Mouse (Mus musculus) midbrain, embryonic 10.5 days (tissue): Measurements from ENCODE around the gene Asb12. TPM values are rescaled to one million over a fixed set of nuclear protein-coding genes. Genes with fewer than 3 reads are reported as not detected.
A peak's percentile ranks its signal among the peaks of the same experiment; 100 is the strongest.
"Not testable (repeated sequence)": the region's sequence is repeated elsewhere in the genome, so short reads cannot be mapped to it uniquely, and the experiment has no call there.

Source experiments
- DNase-seq: peaks from one replicate; pipeline ENCODE4 v3.0.0-alpha.2; 2017; ENCODE audit warnings: low spot score
- H3K27ac ChIP-seq: fragments of 300-500 bp; sonication (generic); replicated peaks from 2 replicates; pipeline ENCODE4 v1.5.1; 2016; ENCODE audit warnings: mild to moderate bottlenecking
- H3K27me3 ChIP-seq: fragments of 300-500 bp; sonication (generic); 2 replicates; pipeline ENCODE4 v1.6.1; 2016; ENCODE audit warnings: low read depth, mild to moderate bottlenecking; ENCODE audit not compliant: poor library complexity, severe bottlenecking
- H3K36me3 ChIP-seq: fragments of 300-500 bp; sonication (generic); 2 replicates; pipeline ENCODE4 v1.6.1; 2016; ENCODE audit warnings: mild to moderate bottlenecking, moderate library complexity
- H3K4me1 ChIP-seq: fragments of 300-500 bp; sonication (generic); 2 replicates; pipeline ENCODE4 v1.6.1; 2016
- H3K4me3 ChIP-seq: fragments of 300-500 bp; sonication (generic); 2 replicates; pipeline ENCODE4 v1.5.1; 2016; ENCODE audit warnings: mild to moderate bottlenecking, moderate library complexity
- H3K9me3 ChIP-seq: fragments of 300-500 bp; sonication (generic); replicated peaks from 2 replicates; pipeline ENCODE4 v1.6.1; 2016; ENCODE audit warnings: mild to moderate bottlenecking
- WGBS: fragments of 180-500 bp; shearing (Covaris S2); methylation state at CpG from one replicate; pipeline ENCODE4 v1.1.7; 2016; 5-methylcytosine and 5-hydroxymethylcytosine counted together
- polyA plus RNA-seq: library from polyadenylated mRNA; unstranded; fragments of >200 nt; fragmentation: Nextera tagmentation; extraction: Ambion mirVana; gene quantifications from 2 replicates; pipeline ENCODE4 v1.2.1, GENCODE M21; 2016

Asb12 gene
- not detected in 2 replicates for polyA plus RNA-seq

GRCm38 (mm10) chrX:95557887-95558286 is at the start of gene Asb12, which contains the start of gene Pfn5:
Gene Asb12 (minus strand): TSS chrX:95557987.
Gene Pfn5 (plus strand): TSS chrX:95558104.
- H3K9me3 ChIP-seq, result no peaks in the 10 kb centered on the region
- WGBS, result 75% methylated on average over 2 of the region's 2 CpGs
- no peak within 1 kb of the TSS for H3K4me3 ChIP-seq
- DNase-seq, result no peak
- no peaks in the 10 kb centered on the region for H3K4me1 ChIP-seq
- no peaks in the 10 kb centered on the region for H3K36me3 ChIP-seq
- H3K27ac ChIP-seq, result no peak within 1 kb of the TSS
- no peaks in the 10 kb centered on the region for H3K27me3 ChIP-seq

GRCm38 (mm10) chrX:95600609-95601008 is 42.8 kb upstream of the Asb12 start:
- 82% methylated on average over 5 of the region's 5 CpGs for WGBS
- no peaks in the 10 kb centered on the region for H3K27me3 ChIP-seq

GRCm38 (mm10) chrX:95554321-95554720 is 3.5 kb downstream of the Asb12 start:
- 78% methylated on average over 4 of the region's 4 CpGs for WGBS
- Histone ChIP-seq H3K36me3 (no peaks in the 10 kb centered on the region), H3K9me3 (no peaks in the 10 kb centered on the region), H3K27ac (no peak overlapping the region), H3K27me3 (no peaks in the 10 kb centered on the region), H3K4me3 (no peak overlapping the region), H3K4me1 (no peaks in the 10 kb centered on the region)
- DNase-seq, result no peak

More at GRCm38 (mm10) chrX:95600609-95601008, 42.8 kb upstream of the Asb12 start:
- H3K27ac ChIP-seq, result no peak overlapping the region
- H3K4me1 ChIP-seq, result no peaks in the 10 kb centered on the region
- no peaks in the 10 kb centered on the region for H3K36me3 ChIP-seq
- no peak for DNase-seq
- H3K4me3 ChIP-seq, result no peak overlapping the region
- H3K9me3 ChIP-seq, result no peaks in the 10 kb centered on the region

- DNase-seq, H3K9me3 ChIP-seq, H3K27ac ChIP-seq, H3K4me3 ChIP-seq, H3K36me3 ChIP-seq, H3K27me3 ChIP-seq, H3K4me1 ChIP-seq: not testable (repeated sequence)
- 94% methylated on average over 2 of the region's 2 CpGs for WGBS
Measured at GRCm38 (mm10) chrX:95535493-95535892, 22.3 kb downstream of the Asb12 start.

GRCm38 (mm10) chrX:95525166-95525565 is 32.6 kb downstream of the Asb12 start:
- Histone ChIP-seq H3K9me3 (no peaks in the 10 kb centered on the region), H3K4me3 (no peak overlapping the region), H3K27me3 (peaks cover 5% of the 10 kb centered on the region), H3K4me1 (no peaks in the 10 kb centered on the region), H3K27ac (no peak overlapping the region), H3K36me3 (no peaks in the 10 kb centered on the region)
- 89% methylated on average over 2 of the region's 2 CpGs for WGBS
- no peak for DNase-seq

- H3K4me1 ChIP-seq, result no peaks in the 10 kb centered on the region
- peaks cover 5% of the 10 kb centered on the region for H3K27me3 ChIP-seq
- H3K4me3 ChIP-seq, result no peak overlapping the region
- H3K36me3 ChIP-seq, result no peaks in the 10 kb centered on the region
- H3K9me3 ChIP-seq, result no peaks in the 10 kb centered on the region
- H3K27ac ChIP-seq, result no peak overlapping the region
- no peak for DNase-seq
Measured at GRCm38 (mm10) chrX:95523883-95524282, 33.9 kb downstream of the Asb12 start.

- 65% methylated on average over 3 of the region's 3 CpGs for WGBS
- Histone ChIP-seq H3K36me3 (no peaks in the 10 kb centered on the region), H3K27me3 (no peaks in the 10 kb centered on the region), H3K4me1 (no peaks in the 10 kb centered on the region), H3K9me3 (no peaks in the 10 kb centered on the region), H3K27ac (no peak overlapping the region), H3K4me3 (no peak overlapping the region)
- DNase-seq, result no peak
Measured at GRCm38 (mm10) chrX:95457166-95457565, 100.6 kb downstream of the Asb12 start.

GRCm38 (mm10) chrX:95445866-95446265 is 111.9 kb downstream of the Asb12 start:
- no peak overlapping the region for H3K4me3 ChIP-seq
- 72% methylated on average over 2 of the region's 2 CpGs for WGBS
- no peak for DNase-seq
- H3K27me3 ChIP-seq, result no peaks in the 10 kb centered on the region
- H3K36me3 ChIP-seq, result no peaks in the 10 kb centered on the region
- H3K4me1 ChIP-seq, result peaks cover 26% of the 10 kb centered on the region
- no peak overlapping the region for H3K27ac ChIP-seq
- H3K9me3 ChIP-seq, result no peaks in the 10 kb centered on the region

- Histone ChIP-seq H3K4me1 (peaks cover 26% of the 10 kb centered on the region), H3K4me3 (peak overlapping the region; percentile 63), H3K27ac (peak overlapping the region; percentile 88), H3K9me3 (no peaks in the 10 kb centered on the region), H3K27me3 (no peaks in the 10 kb centered on the region), H3K36me3 (no peaks in the 10 kb centered on the region)
- 40% methylated on average over 3 of the region's 3 CpGs for WGBS
- no peak for DNase-seq
Measured at GRCm38 (mm10) chrX:95445141-95445540, 112.6 kb downstream of the Asb12 start.

- Histone ChIP-seq H3K27me3 (no peaks in the 10 kb centered on the region), H3K9me3 (no peaks in the 10 kb centered on the region), H3K4me1 (peaks cover 26% of the 10 kb centered on the region), H3K4me3 (peak within 1 kb of the TSS; percentile 63), H3K36me3 (no peaks in the 10 kb centered on the region), H3K27ac (peak within 1 kb of the TSS; percentile 88)
- 18% methylated on average over 19 of the region's 19 CpGs for WGBS
- DNase-seq, result peak; percentile 83
Measured at GRCm38 (mm10) chrX:95444776-95445111, 113.0 kb downstream of the Asb12 start, which contains the start of gene Amer1. Gene Amer1 (minus strand): TSS chrX:95444872.

- WGBS, result 20% methylated on average over 42 of the region's 42 CpGs
Measured at GRCm38 (mm10) chrX:95443898-95444775, 113.7 kb downstream of the Asb12 start.

GRCm38 (mm10) chrX:95443390-95443789 is 114.4 kb downstream of the Asb12 start:
- H3K9me3 ChIP-seq, result no peaks in the 10 kb centered on the region
- DNase-seq, result peak; percentile 28
- peak overlapping the region; percentile 88 for H3K27ac ChIP-seq
- H3K4me3 ChIP-seq, result peak overlapping the region; percentile 63
- peaks cover 26% of the 10 kb centered on the region for H3K4me1 ChIP-seq
- H3K36me3 ChIP-seq, result peaks cover 4% of the 10 kb centered on the region; the same call in 1 of the 2 replicates
- 35% methylated on average over 12 of the region's 12 CpGs for WGBS
- H3K27me3 ChIP-seq, result no peaks in the 10 kb centered on the region

More at GRCm38 (mm10) chrX:95443898-95444775, 113.7 kb downstream of the Asb12 start:
- peak overlapping the region; percentile 63 for H3K4me3 ChIP-seq
- H3K36me3 ChIP-seq, result 0 out of 2 replicates have a peak, but pooled peaks cover 3% of the 10 kb centered on the region
- DNase-seq, result peak; percentile 61
- peaks cover 26% of the 10 kb centered on the region for H3K4me1 ChIP-seq
- peak overlapping the region; percentile 88 for H3K27ac ChIP-seq
- H3K27me3 ChIP-seq, result no peaks in the 10 kb centered on the region
- no peaks in the 10 kb centered on the region for H3K9me3 ChIP-seq

- H3K36me3 ChIP-seq, result peaks cover 8% of the 10 kb centered on the region
- peaks cover 26% of the 10 kb centered on the region for H3K4me1 ChIP-seq
- WGBS, result 56% methylated on average over 1 of the region's 1 CpGs
- no peak overlapping the region for H3K27ac ChIP-seq
- no peaks in the 10 kb centered on the region for H3K27me3 ChIP-seq
- H3K9me3 ChIP-seq, result no peaks in the 10 kb centered on the region
- peak overlapping the region; percentile 63; the same call in 1 of the 2 replicates for H3K4me3 ChIP-seq
- no peak for DNase-seq
Measured at GRCm38 (mm10) chrX:95442261-95442660, 115.5 kb downstream of the Asb12 start.
